Mouse (Mus musculus) embryonic stem cell, embryonic (primary cell): ENCODE measurements around the gene Gatad1.

ENCODE experiments used
- CTCF ChIA-PET, 4 experiments: fragments of 300-600 bp in 2 of 4; fragments of 350-600 bp in 2 of 4; sonication (Branson Sonifier 250); formaldehyde crosslinking; loops; one replicate each; lab custom pipeline; 2022; ENCODE audit warnings: inconsistent platforms in 2 of 4; lab: Charles Lee
- POLR2A ChIA-PET, 4 experiments: fragments of 300-600 bp in 2 of 4; fragments of 350-600 bp in 2 of 4; sonication (Branson Sonifier 250); formaldehyde crosslinking; loops; one replicate each; lab custom pipeline; 2022; ENCODE audit warnings: antibody characterized with exemption in 4 of 4, inconsistent platforms in 1 of 4; lab: Charles Lee

Gene Gatad1

DNA sequence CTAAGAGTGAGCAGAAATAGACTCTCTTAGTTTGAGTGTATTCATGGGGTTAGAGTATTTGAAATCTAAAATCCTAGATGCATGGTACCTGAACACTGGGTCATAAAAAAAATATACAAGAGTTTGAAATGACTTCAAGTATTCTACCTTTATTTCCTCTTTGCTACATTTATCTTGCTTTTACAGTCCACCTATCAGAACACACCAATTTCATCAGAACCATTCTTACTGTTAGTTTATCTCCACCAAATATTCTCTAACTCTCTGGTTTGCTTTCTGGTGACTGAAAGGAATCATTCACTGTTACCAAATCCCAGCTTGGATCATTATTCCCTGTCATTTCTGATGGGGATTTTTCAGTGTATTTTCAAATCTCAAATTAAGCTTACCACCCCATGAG lies 59.8 kb downstream of the Gatad1 start:
- ChIA-PET CTCF (interaction anchor here in 3 of 4 experiments (1.1 to 1.9 kb wide), 4 partner anchors 28 to 254 kb away, joined by 3 to 4 read pairs (median 3); no protein-coding TSS in a partner anchor), POLR2A (interaction anchor here (0.7 to 8.5 kb wide), 27 partner anchors 8 to 374 kb away, joined by 3 to 150 read pairs (median 7); partner anchors contain the start of genes 1700109H08Rik (in 1 of the 4) and Fam133b (in 1 of the 4))

DNA sequence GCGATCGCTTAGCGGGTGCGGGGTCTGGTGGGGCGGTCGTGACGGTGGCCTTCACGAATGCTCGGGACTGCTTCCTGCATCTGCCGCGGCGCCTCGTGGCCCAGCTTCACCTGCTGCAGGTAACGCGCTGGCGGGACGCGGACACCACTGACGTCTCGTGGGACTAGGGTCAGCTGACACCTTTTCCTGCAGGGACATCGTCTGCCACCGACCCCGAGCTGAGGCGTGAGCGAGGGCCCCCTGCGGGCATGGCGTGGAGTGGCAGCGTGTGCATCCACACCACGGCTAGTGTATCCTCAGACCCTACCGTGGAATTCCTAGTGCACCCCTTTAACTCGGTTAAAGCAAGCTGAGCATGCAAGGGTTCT lies 60.6 kb downstream of the Gatad1 start, which contains the start of gene Rbm48:
Gene Rbm48, minus strand, starts transcription at position 187 of the 368 bp plus-strand sequence.
- POLR2A ChIA-PET, result interaction anchor here (0.8 to 8.5 kb wide), 53 partner anchors 8 to 373 kb away, joined by 3 to 150 read pairs (median 5); partner anchors contain the start of genes Ankib1 (in 2 of the 4), Fam133b (in 2 of the 4) and Krit1 (in 2 of the 4)
- CTCF ChIA-PET, result interaction anchor here (0.6 to 1.9 kb wide), 14 partner anchors 8 to 599 kb away, joined by 3 to 8 read pairs (median 3); partner anchors contain the start of gene Fam133b (in 3 of the 4)

DNA sequence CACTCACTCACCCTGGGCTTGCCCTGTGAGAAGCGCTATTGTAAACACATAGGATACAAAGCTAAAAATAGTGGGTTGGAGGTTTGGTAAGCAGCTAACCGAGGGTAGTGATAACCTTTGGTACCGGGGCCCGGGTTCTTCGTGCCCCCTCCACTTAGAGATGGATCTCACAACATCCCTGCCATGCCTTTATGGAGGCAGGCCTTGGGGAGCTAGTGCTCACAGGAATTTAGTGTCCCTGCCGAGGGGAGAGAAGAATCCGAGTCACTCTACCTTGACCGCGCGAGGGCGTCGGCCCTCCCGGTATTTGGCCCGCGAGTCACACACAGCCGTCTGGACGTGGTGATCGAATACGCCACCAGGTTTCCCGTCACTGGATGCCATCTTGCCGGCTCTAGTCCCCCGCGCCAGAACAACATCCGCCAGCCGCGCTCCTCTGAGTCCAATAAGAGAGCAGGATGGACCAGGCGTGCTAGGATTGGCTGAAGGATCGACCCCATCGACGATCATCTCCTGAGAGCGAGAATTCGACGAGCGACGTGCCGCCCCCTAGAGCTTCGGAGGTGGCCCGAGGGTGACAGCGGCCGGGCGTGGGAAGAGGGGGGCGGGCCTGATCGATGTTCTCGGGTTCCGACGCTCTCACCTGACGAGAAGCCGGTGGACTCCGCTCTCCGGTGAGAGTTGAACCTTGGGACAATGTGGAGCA lies 61.1 kb downstream of the Gatad1 start, which contains the start of gene Pex1:
Gene Pex1, plus strand, starts transcription at position 374 of the 706 bp plus-strand sequence.
- CTCF ChIA-PET, result interaction anchor here (0.6 to 1.9 kb wide), 14 partner anchors 9 to 600 kb away, joined by 3 to 8 read pairs (median 3); partner anchors contain the start of gene Fam133b (in 3 of the 4)
- POLR2A ChIA-PET, result interaction anchor here (0.6 to 8.5 kb wide), 57 partner anchors 8 to 458 kb away, joined by 3 to 150 read pairs (median 4); partner anchors contain the start of genes Ankib1 (in 2 of the 4), Fam133b (in 2 of the 4) and Krit1 (in 2 of the 4)
